Mouse (Mus musculus): ENCODE data around the gene Map2k5. TPM values are rescaled to one million over a fixed set of nuclear protein-coding genes. Genes with fewer than 3 reads are reported as not detected.

Map2k5 gene
- polyA plus RNA-seq, 1 experiment, result 38.0 TPM

DNA sequence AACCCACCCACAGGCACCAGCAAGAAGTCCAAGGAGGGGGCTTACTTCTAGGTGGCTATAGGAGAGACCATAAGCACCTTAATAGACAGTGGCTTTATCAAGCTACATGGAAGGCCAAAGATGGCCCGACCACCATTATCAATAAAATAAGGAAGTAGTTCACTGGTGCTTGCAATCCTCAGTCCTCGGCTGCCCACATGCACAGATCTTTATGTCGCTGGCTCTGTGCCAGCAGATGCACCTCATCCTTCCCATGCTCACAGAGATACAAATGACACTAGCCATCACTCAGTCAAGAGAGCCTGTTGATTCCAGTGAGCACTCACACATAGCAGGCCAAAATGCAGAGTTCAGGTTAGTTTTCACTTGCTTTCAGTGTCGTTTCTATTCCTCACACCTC is 89.0 kb downstream of the Map2k5 start:
- DNase-seq, result no peak
- TF ChIP-seq POLR2A (IDR thresholded peaks at IDR 0.05; ENCODE audit: borderline replicate concordance, extremely low read depth, low read depth, low read length), result no peak
- no peak for TF ChIP-seq CTCF (IDR thresholded peaks at IDR 0.05; ENCODE audit: insufficient read depth, low read length)
- Histone ChIP-seq H3K4me1 (ENCODE audit: control insufficient read depth, insufficient read depth, low read length) (no peaks in the 10 kb centered on the region), H3K4me3 (replicated peaks; ENCODE audit: extremely low read depth, low read depth, low read length) (no peak overlapping the region)
- 83% methylated on average over 4 of the region's 4 CpGs for WGBS

DNA sequence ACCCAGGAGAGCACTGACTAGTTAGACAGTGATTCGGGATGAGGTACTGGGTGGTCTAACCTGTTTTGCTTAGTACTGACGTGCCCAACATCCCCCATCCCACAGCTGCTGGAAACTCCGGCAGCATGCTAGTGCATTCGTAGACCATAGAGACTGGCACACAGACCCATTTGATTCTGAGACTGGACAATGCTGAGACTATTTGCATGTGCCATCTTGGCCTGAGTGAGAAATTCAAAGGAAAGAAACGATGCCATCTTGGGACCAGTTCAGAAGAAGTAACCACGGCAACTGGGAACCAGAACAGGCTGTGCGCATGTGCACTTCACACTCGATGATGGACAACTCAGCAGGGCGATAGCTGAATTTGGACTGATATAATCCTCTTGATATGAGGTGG is 93.3 kb downstream of the Map2k5 start:
- Histone ChIP-seq H3K4me1 (ENCODE audit: control insufficient read depth, insufficient read depth, low read length) (no peaks in the 10 kb centered on the region), H3K4me3 (replicated peaks; ENCODE audit: extremely low read depth, low read depth, low read length) (no peak overlapping the region)
- no peak for TF ChIP-seq CTCF (IDR thresholded peaks at IDR 0.05; ENCODE audit: insufficient read depth, low read length)
- no peak for TF ChIP-seq POLR2A (IDR thresholded peaks at IDR 0.05; ENCODE audit: borderline replicate concordance, extremely low read depth, low read depth, low read length)
- DNase-seq, result no peak
- WGBS, result 93% methylated on average over 9 of the region's 9 CpGs

DNA sequence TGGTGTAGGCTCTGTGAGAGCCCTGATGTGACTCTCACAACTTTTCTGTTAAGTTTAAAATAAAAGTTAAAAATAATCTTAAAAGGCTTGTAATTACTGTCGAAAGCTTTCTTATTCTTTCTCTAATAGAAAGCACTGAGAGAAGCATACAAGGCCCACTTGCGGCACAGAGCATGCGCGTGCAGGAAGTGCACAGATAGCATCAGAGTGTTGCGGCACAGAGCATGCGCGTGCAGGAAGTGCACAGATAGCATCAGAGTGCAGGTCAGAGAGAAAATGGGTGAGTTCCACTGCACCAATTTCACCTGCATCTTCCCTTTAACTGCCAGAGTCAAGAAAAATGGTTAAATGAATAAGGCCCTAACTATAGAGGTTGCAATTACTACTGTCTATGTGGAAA is 95.7 kb downstream of the Map2k5 start:
- 95% methylated on average over 7 of the region's 7 CpGs for WGBS
- no peaks in the 10 kb centered on the region for H3K4me1 ChIP-seq (ENCODE audit: control insufficient read depth, insufficient read depth, low read length)
- DNase-seq, result no peak
- TF ChIP-seq CTCF (IDR thresholded peaks at IDR 0.05; ENCODE audit: insufficient read depth, low read length) (no peak), POLR2A (IDR thresholded peaks at IDR 0.05; ENCODE audit: borderline replicate concordance, extremely low read depth, low read depth, low read length) (no peak)
- H3K4me3 ChIP-seq (replicated peaks; ENCODE audit: extremely low read depth, low read depth, low read length), result no peak overlapping the region

GRCm38 (mm10) chr9:63281086-63281485 is 96.6 kb downstream of the Map2k5 start:
- 62% methylated on average over 2 of the region's 2 CpGs for WGBS

DNA sequence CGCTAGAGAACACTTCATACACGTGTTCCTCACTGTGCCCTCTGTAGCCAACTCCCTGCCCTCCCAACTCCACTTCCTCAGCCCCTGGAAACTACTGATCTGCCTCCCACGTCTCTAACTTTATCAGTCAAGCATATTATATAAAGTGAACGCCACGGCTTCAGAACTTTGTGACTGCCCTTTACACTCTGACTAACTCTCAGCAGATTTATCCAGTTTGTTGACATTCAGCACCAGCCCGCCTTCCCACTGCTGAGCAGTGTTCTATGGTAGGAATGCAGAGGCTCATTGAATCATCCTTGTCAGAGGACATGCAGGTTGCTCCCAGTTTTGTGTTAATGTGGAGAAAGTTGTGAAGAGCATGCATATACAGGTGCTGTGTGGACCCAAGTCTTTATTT is 103.9 kb downstream of the Map2k5 start:
- TF ChIP-seq CTCF (IDR thresholded peaks at IDR 0.05; ENCODE audit: insufficient read depth, low read length) (no peak), POLR2A (IDR thresholded peaks at IDR 0.05; ENCODE audit: borderline replicate concordance, extremely low read depth, low read depth, low read length) (no peak)
- no peak for DNase-seq
- H3K4me3 ChIP-seq (replicated peaks; ENCODE audit: extremely low read depth, low read depth, low read length), result no peak overlapping the region
- WGBS, result 64% methylated on average over 6 of the region's 6 CpGs
- no peaks in the 10 kb centered on the region for H3K4me1 ChIP-seq (ENCODE audit: control insufficient read depth, insufficient read depth, low read length)

More at GRCm38 (mm10) chr9:63281086-63281485, 96.6 kb downstream of the Map2k5 start:
- TF ChIP-seq POLR2A (IDR thresholded peaks at IDR 0.05; ENCODE audit: borderline replicate concordance, extremely low read depth, low read depth, low read length) (no peak), CTCF (IDR thresholded peaks at IDR 0.05; ENCODE audit: insufficient read depth, low read length) (no peak)
- Histone ChIP-seq H3K4me3 (replicated peaks; ENCODE audit: extremely low read depth, low read depth, low read length) (no peak overlapping the region), H3K4me1 (ENCODE audit: control insufficient read depth, insufficient read depth, low read length) (no peaks in the 10 kb centered on the region)
- no peak for DNase-seq

DNA sequence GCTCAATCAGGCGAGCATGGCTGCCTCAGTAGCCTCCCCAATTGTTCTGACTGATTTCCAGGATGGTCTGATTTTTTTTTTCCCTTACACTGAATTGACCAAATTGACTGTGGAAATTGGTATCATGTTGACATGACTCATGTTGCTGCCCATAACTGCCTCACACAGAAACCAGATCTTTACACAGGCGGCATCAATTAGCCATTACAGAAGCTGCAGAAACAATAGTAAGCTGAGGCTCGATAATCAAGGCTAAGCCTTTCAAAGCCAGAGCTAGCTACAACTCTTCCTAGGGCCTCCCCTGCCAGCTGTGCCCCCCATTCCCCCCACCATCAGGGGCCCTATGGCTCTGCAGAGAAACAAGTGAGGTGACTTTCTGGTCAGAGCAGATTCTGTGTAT is 107.9 kb downstream of the Map2k5 start:
- WGBS, result 84% methylated on average over 3 of the region's 3 CpGs

DNA sequence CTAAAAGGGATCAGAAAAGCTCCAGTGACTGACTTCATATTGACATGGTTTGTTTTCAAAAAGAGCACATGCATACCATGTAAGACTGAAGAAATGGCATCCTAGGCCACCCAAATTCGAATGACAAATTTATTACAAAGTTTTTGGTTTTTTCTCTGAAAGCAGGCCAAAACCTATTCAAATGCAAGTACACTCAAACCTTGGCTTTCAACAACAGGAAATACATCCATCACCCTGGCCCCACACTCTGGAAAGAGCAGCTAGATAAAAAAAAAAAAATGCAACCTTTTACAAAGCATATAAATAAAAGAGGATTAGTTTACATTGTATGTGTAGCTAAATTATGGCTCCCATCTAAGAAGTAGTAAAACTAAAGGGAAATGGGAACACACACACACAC is 114.5 kb downstream of the Map2k5 start:
- 51% methylated on average over 1 of the region's 1 CpGs for WGBS
- TF ChIP-seq POLR2A (IDR thresholded peaks at IDR 0.05; ENCODE audit: borderline replicate concordance, extremely low read depth, low read depth, low read length), result no peak
- TF ChIP-seq CTCF (IDR thresholded peaks at IDR 0.05; ENCODE audit: insufficient read depth, low read length), result no peak
- Histone ChIP-seq H3K4me1 (ENCODE audit: control insufficient read depth, insufficient read depth, low read length) (no peaks in the 10 kb centered on the region), H3K4me3 (replicated peaks; ENCODE audit: extremely low read depth, low read depth, low read length) (no peak overlapping the region)
- no peak for DNase-seq

More for the DNA sequence above, 107.9 kb downstream of the Map2k5 start:
- Histone ChIP-seq H3K4me3 (replicated peaks; ENCODE audit: extremely low read depth, low read depth, low read length) (no peak overlapping the region), H3K4me1 (ENCODE audit: control insufficient read depth, insufficient read depth, low read length) (no peaks in the 10 kb centered on the region)
- no peak for DNase-seq
- TF ChIP-seq POLR2A (IDR thresholded peaks at IDR 0.05; ENCODE audit: borderline replicate concordance, extremely low read depth, low read depth, low read length) (no peak), CTCF (IDR thresholded peaks at IDR 0.05; ENCODE audit: insufficient read depth, low read length) (no peak)

DNA sequence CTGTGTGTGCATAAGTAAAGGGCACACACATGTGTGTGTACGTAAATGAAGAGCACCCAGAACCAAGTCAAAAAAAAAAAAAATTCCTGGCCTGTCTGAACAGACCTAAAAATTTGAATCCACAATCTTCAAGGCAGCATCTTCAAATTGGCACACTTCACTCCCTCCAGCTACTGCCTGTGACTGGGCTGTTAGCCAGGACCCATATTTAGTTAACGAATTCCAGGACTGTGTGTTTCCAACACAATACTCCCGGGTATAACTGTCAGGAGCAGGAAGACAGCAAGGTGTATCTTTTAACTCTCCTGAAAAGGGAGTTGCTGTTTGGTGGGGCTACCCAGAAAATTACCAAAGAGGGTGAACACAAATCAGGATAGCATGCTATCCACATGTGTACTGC is 118.9 kb downstream of the Map2k5 start:
- DNase-seq, result no peak
- WGBS, result 52% methylated on average over 3 of the region's 3 CpGs
- no peak overlapping the region for H3K4me3 ChIP-seq (replicated peaks; ENCODE audit: extremely low read depth, low read depth, low read length)
- H3K4me1 ChIP-seq (ENCODE audit: control insufficient read depth, insufficient read depth, low read length), result no peaks in the 10 kb centered on the region
- TF ChIP-seq POLR2A (IDR thresholded peaks at IDR 0.05; ENCODE audit: borderline replicate concordance, extremely low read depth, low read depth, low read length) (no peak), CTCF (IDR thresholded peaks at IDR 0.05; ENCODE audit: insufficient read depth, low read length) (no peak)

GRCm38 (mm10) chr9:63257739-63258138 is 120.0 kb downstream of the Map2k5 start:
- WGBS, result 81% methylated on average over 4 of the region's 4 CpGs
- Histone ChIP-seq H3K4me3 (replicated peaks; ENCODE audit: extremely low read depth, low read depth, low read length) (no peak overlapping the region), H3K4me1 (ENCODE audit: control insufficient read depth, insufficient read depth, low read length) (no peaks in the 10 kb centered on the region)
- no peak for TF ChIP-seq CTCF (IDR thresholded peaks at IDR 0.05; ENCODE audit: insufficient read depth, low read length)
- no peak for TF ChIP-seq POLR2A (IDR thresholded peaks at IDR 0.05; ENCODE audit: borderline replicate concordance, extremely low read depth, low read depth, low read length)
- DNase-seq, result no peak

DNA sequence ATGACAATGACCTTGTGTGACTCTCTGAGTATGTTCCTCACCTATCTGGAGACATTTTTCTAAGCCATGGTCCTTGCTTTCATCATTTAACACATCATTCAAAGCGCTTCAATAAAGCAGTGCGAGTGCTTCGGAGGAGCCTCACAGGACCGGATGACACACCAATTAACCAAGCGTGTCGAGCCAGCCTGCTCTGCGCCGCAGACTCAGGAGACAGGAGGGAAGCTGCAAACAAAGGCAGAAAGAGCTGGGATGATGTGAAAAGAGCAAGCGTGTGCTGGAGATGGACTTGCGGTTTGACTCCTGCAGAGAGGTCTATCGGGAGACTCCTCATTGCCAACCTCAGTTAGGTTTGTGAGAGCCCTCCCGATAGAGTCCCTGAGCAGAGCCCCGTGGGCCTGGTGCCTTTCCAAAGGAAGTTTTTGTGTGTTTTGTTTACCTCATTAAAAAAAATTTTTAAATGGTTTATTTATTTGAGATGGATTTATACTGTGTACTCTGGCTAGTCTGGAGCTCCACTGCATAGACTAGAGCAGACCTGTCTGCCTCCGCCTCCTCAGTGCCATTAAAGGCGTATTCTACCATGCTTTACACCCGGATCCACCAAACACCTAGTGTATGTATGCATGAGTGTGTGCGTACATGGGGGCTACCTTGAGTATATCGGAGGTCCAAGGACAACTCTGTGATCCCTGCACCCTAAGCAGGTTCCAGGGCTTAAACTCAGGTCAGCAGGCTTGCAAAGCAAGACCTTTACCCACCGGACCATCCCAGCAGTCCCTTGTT is 126.7 kb downstream of the Map2k5 start:
- no peak for DNase-seq
- no peak for TF ChIP-seq POLR2A (IDR thresholded peaks at IDR 0.05; ENCODE audit: borderline replicate concordance, extremely low read depth, low read depth, low read length)
- TF ChIP-seq CTCF (IDR thresholded peaks at IDR 0.05; ENCODE audit: insufficient read depth, low read length), result no peak
- Histone ChIP-seq H3K4me3 (replicated peaks; ENCODE audit: extremely low read depth, low read depth, low read length) (no peak overlapping the region), H3K4me1 (ENCODE audit: control insufficient read depth, insufficient read depth, low read length) (no peaks in the 10 kb centered on the region)
- WGBS, result 83% methylated on average over 19 of the region's 19 CpGs

All from lung, adult 2 months (tissue).